Mouse (Mus musculus) c-Kit-positive CD71-positive TER-119-positive erythroid progenitor cells, embryonic 14.5 days (primary cell): Measurements from ENCODE around the gene Slc9a8.

Experiments
- DNase-seq: peaks from one replicate; pipeline ENCODE4 v3.0.0-alpha.2; 2013; ENCODE audit warnings: low spot score

Gene Slc9a8

GRCm38 (mm10) chr2:167449331-167450275 lies 28.1 kb downstream of the Slc9a8 start:
- DNase-seq: no peak

- DNase-seq: no peak
Observed at GRCm38 (mm10) chr2:167450647-167451046, 29.1 kb downstream of the Slc9a8 start.

GRCm38 (mm10) chr2:167453814-167454213 lies 32.3 kb downstream of the Slc9a8 start:
- no peak for DNase-seq

- DNase-seq: no peak
Observed at GRCm38 (mm10) chr2:167456361-167457020, 35.0 kb downstream of the Slc9a8 start.

- no peak for DNase-seq
Observed at GRCm38 (mm10) chr2:167457213-167457612, 35.7 kb downstream of the Slc9a8 start.

GRCm38 (mm10) chr2:167458548-167458947 lies 37.0 kb downstream of the Slc9a8 start:
- no peak for DNase-seq

- DNase-seq: no peak
Observed at GRCm38 (mm10) chr2:167459071-167459865, 37.8 kb downstream of the Slc9a8 start.

- peak; percentile 50 for DNase-seq
Observed at GRCm38 (mm10) chr2:167462954-167463353, 41.4 kb downstream of the Slc9a8 start.

GRCm38 (mm10) chr2:167463802-167464201 lies 42.3 kb downstream of the Slc9a8 start:
- no peak for DNase-seq

- no peak for DNase-seq
Observed at GRCm38 (mm10) chr2:167465951-167466350, 44.4 kb downstream of the Slc9a8 start.

- DNase-seq: no peak
Observed at GRCm38 (mm10) chr2:167467214-167467613, 45.7 kb downstream of the Slc9a8 start.

- DNase-seq: no peak
Observed at GRCm38 (mm10) chr2:167468444-167468843, 46.9 kb downstream of the Slc9a8 start.

- no peak for DNase-seq
Observed at GRCm38 (mm10) chr2:167470611-167471010, 49.1 kb downstream of the Slc9a8 start.

- DNase-seq: no peak
Observed at GRCm38 (mm10) chr2:167471585-167471984, 50.1 kb downstream of the Slc9a8 start.

- no peak for DNase-seq
Observed at GRCm38 (mm10) chr2:167474218-167474617, 52.7 kb downstream of the Slc9a8 start.

GRCm38 (mm10) chr2:167475596-167475995 lies 54.1 kb downstream of the Slc9a8 start:
- DNase-seq: no peak

GRCm38 (mm10) chr2:167476200-167476688 lies 54.7 kb downstream of the Slc9a8 start:
- DNase-seq: no peak

- DNase-seq: no peak
Observed at GRCm38 (mm10) chr2:167476762-167477161, 55.2 kb downstream of the Slc9a8 start.

- no peak for DNase-seq
Observed at GRCm38 (mm10) chr2:167478128-167478527, 56.6 kb downstream of the Slc9a8 start.

- no peak for DNase-seq
Observed at GRCm38 (mm10) chr2:167479501-167479900, 58.0 kb downstream of the Slc9a8 start.

GRCm38 (mm10) chr2:167482681-167483080 lies 61.2 kb downstream of the Slc9a8 start:
- DNase-seq: no peak
